Mouse (Mus musculus) cerebellum, adult 2 months (tissue): ENCODE data around the gene Bahcc1.

Experiments
- CTCF ChIP-seq: fragments of 200-500 bp; IDR thresholded peaks from 2 replicates; pipeline ENCODE4 v1.5.1; 2011; ENCODE audit warnings: low read depth, mild to moderate bottlenecking, control low read depth, low read length, moderate library complexity, borderline replicate concordance; ENCODE audit not compliant: insufficient read depth
- POLR2A ChIP-seq: fragments of 200-500 bp; IDR thresholded peaks from 2 replicates; pipeline ENCODE4 v1.6.1; 2011; ENCODE audit warnings: low read length, control low read depth, borderline replicate concordance; ENCODE audit not compliant: insufficient read depth

GRCm38 (mm10) chr11:120228116-120228890, 4.4 kb upstream of the Bahcc1 start:
- no peak for TF ChIP-seq POLR2A
- TF ChIP-seq CTCF = no peak
